ENCODE assay signal across 7 mouse cellular contexts in the genomic region with DNA sequence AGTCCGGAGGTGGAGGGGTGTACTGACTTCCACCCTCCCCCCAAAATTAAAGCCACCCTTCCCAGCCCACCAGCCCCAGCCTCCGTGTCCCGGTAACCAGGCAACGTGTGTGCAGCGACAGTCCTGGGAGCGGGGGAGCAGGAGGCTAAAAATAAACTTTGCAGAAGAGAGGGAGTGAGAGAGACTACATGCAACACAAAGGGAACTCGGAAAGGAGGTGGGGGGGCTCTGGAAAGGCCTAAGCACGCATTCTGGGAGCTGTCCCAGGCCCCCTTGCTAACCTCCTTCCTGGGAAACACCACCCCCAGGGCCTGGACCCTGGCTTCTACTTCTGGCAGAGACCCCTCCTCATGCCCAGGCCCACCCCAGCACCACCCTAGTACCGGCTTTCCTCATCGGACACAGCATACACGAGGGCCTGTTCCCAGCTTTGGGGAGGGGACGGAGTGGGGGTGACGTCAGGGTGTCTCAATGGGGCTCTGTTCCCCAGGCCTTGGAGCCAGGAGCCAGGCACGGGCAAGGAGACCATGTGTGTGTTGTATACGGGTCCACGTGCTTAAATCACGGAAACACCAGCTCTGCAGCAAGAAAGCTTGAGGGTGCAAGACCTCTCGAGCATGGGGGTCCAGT. TPM values are rescaled to one million over a fixed set of nuclear protein-coding genes. Genes with fewer than 3 reads are reported as not detected.
DNase-seq lines count a peak whose midpoint lies in the region; ATAC-seq and TF ChIP-seq lines count a peak whose summit lies in the region.

No protein-coding gene starts in this region.

- H3K4me2 ChIP-seq in embryonic facial prominence, embryonic 13.5 days = peak overlapping the region; percentile 98
- H3K4me2 ChIP-seq in stomach, embryonic 15.5 days = peak overlapping the region; percentile 92

- in situ Hi-C loops in ES-E14 (cut with MboI; ENCODE audit: low sequenced_read_pairs in 2 of 2, unreplicated experiment in 2 of 2) = no loop called here

- peak overlapping the region; percentile 91 for H3K9ac ChIP-seq in ES-E14 (ENCODE audit: insufficient read depth, low read depth, low read length, poor library complexity, severe bottlenecking)
- H3K9ac ChIP-seq in embryonic facial prominence, embryonic 13.5 days = peak overlapping the region; percentile 98
- H3K9ac ChIP-seq in stomach, embryonic 15.5 days = peak overlapping the region; percentile 96

- ATAC-seq in embryonic facial prominence, embryonic 13.5 days (ENCODE audit: insufficient number of reproducible peaks, insufficient read depth, low FRiP score, low TSS enrichment, low read depth) = no peak
- 0 out of 2 replicates have a peak, but pooled peaks have one; percentile 18 for ATAC-seq in megakaryocyte progenitor cell, adult 5-6 weeks (replicated peaks; ENCODE audit: poor library complexity)
- ATAC-seq in stomach, embryonic 15.5 days (ENCODE audit: insufficient read depth, low FRiP score, low read depth) = no peak

- H3K27me3 ChIP-seq in embryonic facial prominence, embryonic 13.5 days = no peaks in the 10 kb centered on the region
- no peaks in the 10 kb centered on the region for H3K27me3 ChIP-seq in stomach, embryonic 15.5 days (replicated peaks)

- no peaks in the 10 kb centered on the region for H3K9me3 ChIP-seq in ES-E14 (ENCODE audit: control insufficient read depth, insufficient read depth, low read depth, low read length)
- no peaks in the 10 kb centered on the region for H3K9me3 ChIP-seq in embryonic facial prominence, embryonic 13.5 days
- no peaks in the 10 kb centered on the region for H3K9me3 ChIP-seq in stomach, embryonic 15.5 days

- H3K4me3 ChIP-seq in ES-E14 (ENCODE audit: insufficient read depth in 1 of 2, low read depth in 1 of 2, low read length in 2 of 2, poor library complexity in 1 of 2, severe bottlenecking in 1 of 2) = peak overlapping the region; percentile 92 to 98
- peak overlapping the region; percentile 93 for H3K4me3 ChIP-seq in embryonic facial prominence, embryonic 13.5 days
- H3K4me3 ChIP-seq in left cerebral cortex, adult 2 months = peak overlapping the region; percentile 75
- peak overlapping the region; percentile 99 for H3K4me3 ChIP-seq in stomach, embryonic 15.5 days (replicated peaks)

- no peak for TF ChIP-seq CTCF in left cerebral cortex, adult 2 months (IDR thresholded peaks at IDR 0.05)

- intact Hi-C loops in heart, postnatal 10 days (cut with DNase I) = loop anchor here (1.0 kb wide), 1 partner anchor 30 kb away; no protein-coding TSS in a partner anchor
- intact Hi-C loops in left cerebral cortex, adult 2 months (cut with DNase I) = loop anchor here (1.0 kb wide), 1 partner anchor 30 kb away; no protein-coding TSS in a partner anchor

- H3K4me1 ChIP-seq in ES-E14 (ENCODE audit: control insufficient read depth in 2 of 2, insufficient read depth in 2 of 2, low read length in 2 of 2, poor library complexity in 1 of 2) = peaks cover 3 to 31% of the 10 kb centered on the region in 2 experiments
- H3K4me1 ChIP-seq in embryonic facial prominence, embryonic 13.5 days = peaks cover 60% of the 10 kb centered on the region
- peaks cover 49% of the 10 kb centered on the region for H3K4me1 ChIP-seq in stomach, embryonic 15.5 days

- WGBS in embryonic facial prominence, embryonic 13.5 days = under 1% methylated on average over 18 of the region's 18 CpGs
- WGBS in stomach, embryonic 15.5 days = 1% methylated on average over 18 of the region's 18 CpGs

- DNase-seq in A20 (ENCODE audit: low read depth, low spot score) (peak; percentile 16), ES-E14 (ENCODE audit: low read depth, low spot score) (no peak)
- DNase-seq in heart, postnatal 10 days = peak; percentile 67 to 68
- DNase-seq in left cerebral cortex, adult 2 months (ENCODE audit: extremely low spot score in 1 of 2, low spot score in 2 of 2) = peak in 1 of 2 experiments; percentile 75

- H3K27ac ChIP-seq in ES-E14 (ENCODE audit: insufficient read depth, low read depth, low read length, poor library complexity, severe bottlenecking) = peak overlapping the region; percentile 94; the same call in 1 of the 2 replicates
- H3K27ac ChIP-seq in embryonic facial prominence, embryonic 13.5 days = peak overlapping the region; percentile 99
- peak overlapping the region; percentile 99 for H3K27ac ChIP-seq in left cerebral cortex, adult 2 months
- peak overlapping the region; percentile 99 for H3K27ac ChIP-seq in stomach, embryonic 15.5 days

- peaks cover 34% of the 10 kb centered on the region for H3K36me3 ChIP-seq in ES-E14 (ENCODE audit: control insufficient read depth, insufficient read depth, low read length, poor library complexity, severe bottlenecking)
- H3K36me3 ChIP-seq in embryonic facial prominence, embryonic 13.5 days = peaks cover 29% of the 10 kb centered on the region
- H3K36me3 ChIP-seq in stomach, embryonic 15.5 days = peaks cover 17% of the 10 kb centered on the region

TF ChIP-seq in ES-E14, 5 proteins besides CTCF, POLR2A, EP300 and RAD21:
- TF ChIP-seq MAFK (IDR thresholded peaks at IDR 0.05; ENCODE audit: insufficient read depth, low read depth, low read length) (no peak), ZC3H11A (IDR thresholded peaks at IDR 0.05; ENCODE audit: borderline replicate concordance, low read depth, low read length) (no peak), HCFC1 (IDR thresholded peaks at IDR 0.05; ENCODE audit: borderline replicate concordance, insufficient read depth, low read length) (no peak), ZNF384 (IDR thresholded peaks at IDR 0.05; ENCODE audit: low read depth, low read length) (no peak), CHD2 (IDR thresholded peaks at IDR 0.05; ENCODE audit: low read depth, low read length) (no peak)

RNA-seq across cellular contexts. Expression of a gene that starts 2.4 kb away (rescaled TPM):
- total RNA-seq in ES-E14 (2012; rRNA removed) = 82.2 and 87.1 TPM in 2 replicates
- polyA plus RNA-seq in embryonic facial prominence, embryonic 13.5 days (2015; fragmentation: Nextera tagmentation; extraction: Ambion mirVana) = 22.2 and 25.3 TPM in 2 replicates
- total RNA-seq in heart, postnatal 10 days (2021) = 10 to 100 TPM; 38.6 to 42.2 TPM
- total RNA-seq in left cerebral cortex, adult 2 months (2021) = 10 to 100 TPM; 61.5 to 68.2 TPM
- 5.2 and 5.6 TPM in 2 replicates for total RNA-seq in megakaryocyte progenitor cell, adult 5-6 weeks (2015)
- 6.6 and 6.9 TPM in 2 replicates for total RNA-seq in megakaryocyte progenitor cell, adult 5-6 weeks (2017)
- 13.0 and 17.6 TPM in 2 replicates for polyA plus RNA-seq in stomach, embryonic 15.5 days (2015; fragmentation: Nextera tagmentation; extraction: Ambion mirVana)

RNA-seq across cellular contexts. Expression of a gene that starts 10.5 kb away (rescaled TPM):
- 38.2 and 38.5 TPM in 2 replicates for total RNA-seq in ES-E14 (2012; rRNA removed)
- 11.4 and 14.4 TPM in 2 replicates for polyA plus RNA-seq in embryonic facial prominence, embryonic 13.5 days (2015; fragmentation: Nextera tagmentation; extraction: Ambion mirVana)
- total RNA-seq in heart, postnatal 10 days (2021) = 10 to 100 TPM; 69.7 to 72.0 TPM
- total RNA-seq in left cerebral cortex, adult 2 months (2021) = 100 to 1,000 TPM; 215 to 220 TPM
- 84.9 and 93.2 TPM in 2 replicates for total RNA-seq in megakaryocyte progenitor cell, adult 5-6 weeks (2015)
- total RNA-seq in megakaryocyte progenitor cell, adult 5-6 weeks (2017) = 57.8 and 60.3 TPM in 2 replicates
- 9.4 and 10.5 TPM in 2 replicates for polyA plus RNA-seq in stomach, embryonic 15.5 days (2015; fragmentation: Nextera tagmentation; extraction: Ambion mirVana)

RNA-seq across cellular contexts. Expression of a gene that starts 19.4 kb away (rescaled TPM):
- 68.4 and 72.4 TPM in 2 replicates for total RNA-seq in ES-E14 (2012; rRNA removed)
- 46.2 and 47.4 TPM in 2 replicates for polyA plus RNA-seq in embryonic facial prominence, embryonic 13.5 days (2015; fragmentation: Nextera tagmentation; extraction: Ambion mirVana)
- total RNA-seq in heart, postnatal 10 days (2021) = 10 to 100 TPM; 88.4 to 90.5 TPM
- 100 to 1,000 TPM; 215 to 228 TPM for total RNA-seq in left cerebral cortex, adult 2 months (2021)
- total RNA-seq in megakaryocyte progenitor cell, adult 5-6 weeks (2015) = 67.4 and 67.8 TPM in 2 replicates
- total RNA-seq in megakaryocyte progenitor cell, adult 5-6 weeks (2017) = 19.0 and 24.4 TPM in 2 replicates
- polyA plus RNA-seq in stomach, embryonic 15.5 days (2015; fragmentation: Nextera tagmentation; extraction: Ambion mirVana) = 33.8 and 36.4 TPM in 2 replicates

RNA-seq across cellular contexts. Expression of a gene that starts 26.9 kb away (rescaled TPM):
- total RNA-seq in ES-E14 (2012; rRNA removed) = 5.0 and 5.2 TPM in 2 replicates
- polyA plus RNA-seq in embryonic facial prominence, embryonic 13.5 days (2015; fragmentation: Nextera tagmentation; extraction: Ambion mirVana) = 2.9 and 3.4 TPM in 2 replicates
- total RNA-seq in heart, postnatal 10 days (2021) = 10 to 100 TPM in 1 of 2 experiments, 1 to 10 TPM in 1; 8.7 to 11.4 TPM
- total RNA-seq in left cerebral cortex, adult 2 months (2021) = 10 to 100 TPM; 10.6 to 11.2 TPM
- total RNA-seq in megakaryocyte progenitor cell, adult 5-6 weeks (2015) = 7.2 and 7.6 TPM in 2 replicates
- 7.5 and 7.6 TPM in 2 replicates for total RNA-seq in megakaryocyte progenitor cell, adult 5-6 weeks (2017)
- polyA plus RNA-seq in stomach, embryonic 15.5 days (2015; fragmentation: Nextera tagmentation; extraction: Ambion mirVana) = 2.8 and 3.1 TPM in 2 replicates

RNA-seq across cellular contexts. Expression of a gene that starts 27.7 kb away (rescaled TPM):
- 22.8 and 31.3 TPM in 2 replicates for total RNA-seq in ES-E14 (2012; rRNA removed)
- polyA plus RNA-seq in embryonic facial prominence, embryonic 13.5 days (2015; fragmentation: Nextera tagmentation; extraction: Ambion mirVana) = 8.7 and 9.9 TPM in 2 replicates
- 10 to 100 TPM; 14.2 TPM for total RNA-seq in heart, postnatal 10 days (2021)
- 10 to 100 TPM; 23.9 to 26.3 TPM for total RNA-seq in left cerebral cortex, adult 2 months (2021)
- total RNA-seq in megakaryocyte progenitor cell, adult 5-6 weeks (2015) = 10.7 and 11.0 TPM in 2 replicates
- total RNA-seq in megakaryocyte progenitor cell, adult 5-6 weeks (2017) = 14.5 and 17.2 TPM in 2 replicates
- 15.1 and 15.2 TPM in 2 replicates for polyA plus RNA-seq in stomach, embryonic 15.5 days (2015; fragmentation: Nextera tagmentation; extraction: Ambion mirVana)

Comparison
In these comparisons a context has a peak if more than half of its experiments do, and no peak if none do; other contexts are left out.
1. RNA of a gene that starts 2.4 kb away (total RNA-seq): 82.2 to 87.1 TPM in ES-E14, 61.5 to 68.2 TPM in left cerebral cortex, adult 2 months and 38.6 to 42.2 TPM in heart, postnatal 10 days; 5.2 to 6.9 TPM in megakaryocyte progenitor cell, adult 5-6 weeks; every median in the first group is over 4 times any median in the second.
2. Peak in every context shown above with its lines, with median percentiles within 50 percentile points of each other: H3K27ac ChIP-seq, H3K4me3 ChIP-seq and H3K9ac ChIP-seq.